Mouse (Mus musculus) forebrain, embryonic 15.5 days (tissue): ENCODE measurements around the gene Mrpl40. TPM values are rescaled to one million over a fixed set of nuclear protein-coding genes. Genes with fewer than 3 reads are reported as not detected.
"Not testable (repeated sequence)": the region's sequence is repeated elsewhere in the genome, so short reads cannot be mapped to it uniquely, and the experiment has no call there.

Experiments used
- ATAC-seq: fragments of 200-750 bp; cut with Nextera tagmentation; replicated peaks from 2 replicates; pipeline ENCODE4 v1.8.0; 2017; ENCODE audit warnings: mild to moderate bottlenecking, moderate TSS enrichment, moderate library complexity
- H3K27ac ChIP-seq: fragments of 300-500 bp; sonication (generic); replicated peaks from 2 replicates; pipeline ENCODE4 v1.5.1; 2015; ENCODE audit warnings: mild to moderate bottlenecking, inconsistent platforms
- H3K27me3 ChIP-seq: fragments of 300-500 bp; sonication (generic); 2 replicates; pipeline ENCODE4 v1.6.1; 2015; ENCODE audit warnings: inconsistent platforms
- H3K36me3 ChIP-seq: fragments of 300-500 bp; sonication (generic); 2 replicates; pipeline ENCODE4 v1.6.1; 2015; ENCODE audit warnings: mild to moderate bottlenecking, inconsistent platforms
- H3K4me1 ChIP-seq: fragments of 300-500 bp; sonication (generic); 2 replicates; pipeline ENCODE4 v1.6.1; 2015; ENCODE audit warnings: inconsistent platforms
- H3K4me2 ChIP-seq: fragments of 300-500 bp; sonication (generic); replicated peaks from 2 replicates; pipeline ENCODE4 v1.6.1; 2015; ENCODE audit warnings: mild to moderate bottlenecking, inconsistent platforms
- H3K4me3 ChIP-seq: fragments of 300-500 bp; sonication (generic); 2 replicates; pipeline ENCODE4 v1.5.1; 2015; ENCODE audit warnings: mild to moderate bottlenecking, inconsistent platforms
- H3K9ac ChIP-seq: fragments of 300-500 bp; sonication (generic); replicated peaks from 2 replicates; pipeline ENCODE4 v1.6.1; 2015; ENCODE audit warnings: mild to moderate bottlenecking, inconsistent platforms
- H3K9me3 ChIP-seq: fragments of 300-500 bp; sonication (generic); 2 replicates; pipeline ENCODE4 v1.6.1; 2016; ENCODE audit warnings: inconsistent platforms
- WGBS: fragments of 180-500 bp; shearing (Covaris S2); methylation state at CpG from one replicate; pipeline ENCODE4 v1.1.7; 2015; ENCODE audit warnings: mixed read lengths; 5-methylcytosine and 5-hydroxymethylcytosine counted together
- polyA plus RNA-seq: library from polyadenylated mRNA; unstranded; fragments of >200 nt; fragmentation: Nextera tagmentation; extraction: Ambion mirVana; gene quantifications from 2 replicates; pipeline ENCODE4 v1.2.1, GENCODE M21; 2015

Mrpl40 gene
- polyA plus RNA-seq, 1 experiment from 2014 or later, result 62.9 TPM

DNA sequence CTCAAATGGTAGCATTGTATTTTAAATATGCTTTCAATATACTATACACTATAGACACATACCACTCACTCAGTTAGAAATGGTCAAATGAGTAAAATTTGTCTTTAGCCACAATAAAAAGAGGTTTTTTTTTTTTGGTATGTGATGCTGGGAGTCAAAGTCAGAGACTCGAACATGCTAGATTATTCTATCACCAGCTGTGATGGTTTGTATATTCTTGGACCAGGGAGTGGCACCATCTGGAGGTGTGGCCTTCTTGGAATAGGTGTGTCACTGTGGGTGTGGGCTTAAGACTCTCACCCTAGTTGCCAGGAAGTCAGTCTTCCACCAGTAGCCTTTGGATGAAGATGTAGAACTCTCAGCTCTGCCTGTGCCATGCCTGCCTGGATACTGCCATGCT is 6.2 kb downstream of the Mrpl40 start:
- H3K27me3 ChIP-seq, H3K4me1 ChIP-seq, H3K4me2 ChIP-seq, H3K9ac ChIP-seq, H3K9me3 ChIP-seq, H3K4me3 ChIP-seq, ATAC-seq, H3K27ac ChIP-seq: not testable (repeated sequence)
- WGBS, result 95% methylated on average over 1 of the region's 1 CpGs
- H3K36me3 ChIP-seq, result peaks cover 36% of the 10 kb centered on the region

- Histone ChIP-seq H3K4me3 (no peak overlapping the region), H3K4me1 (no peaks in the 10 kb centered on the region), H3K9me3 (no peaks in the 10 kb centered on the region), H3K36me3 (no peaks in the 10 kb centered on the region), H3K4me2 (no peak overlapping the region), H3K9ac (no peak overlapping the region), H3K27me3 (no peaks in the 10 kb centered on the region), H3K27ac (no peak overlapping the region)
- no peak for ATAC-seq
- WGBS, result 66% methylated on average over 1 of the region's 1 CpGs
These were observed 16.5 kb downstream of the Mrpl40 start for GRCm38 (mm10) chr16:18860186-18860585.

- H3K27ac ChIP-seq, result no peak overlapping the region
- H3K27me3 ChIP-seq, result no peaks in the 10 kb centered on the region
- H3K9me3 ChIP-seq, result no peaks in the 10 kb centered on the region
- no peak overlapping the region for H3K4me3 ChIP-seq
- H3K4me2 ChIP-seq, result no peak overlapping the region
- ATAC-seq, result no peak
- no peaks in the 10 kb centered on the region for H3K4me1 ChIP-seq
- H3K36me3 ChIP-seq, result no peaks in the 10 kb centered on the region
- no peak overlapping the region for H3K9ac ChIP-seq
These were observed 18.1 kb downstream of the Mrpl40 start for GRCm38 (mm10) chr16:18858551-18858950.

- not testable (repeated sequence) for H3K4me3 ChIP-seq, H3K9ac ChIP-seq, H3K27ac ChIP-seq, H3K36me3 ChIP-seq, H3K4me1 ChIP-seq, H3K27me3 ChIP-seq, H3K4me2 ChIP-seq, H3K9me3 ChIP-seq, ATAC-seq
- 85% methylated on average over 16 of the region's 17 CpGs for WGBS
These were observed 27.0 kb downstream of the Mrpl40 start for GRCm38 (mm10) chr16:18849521-18850190.

DNA sequence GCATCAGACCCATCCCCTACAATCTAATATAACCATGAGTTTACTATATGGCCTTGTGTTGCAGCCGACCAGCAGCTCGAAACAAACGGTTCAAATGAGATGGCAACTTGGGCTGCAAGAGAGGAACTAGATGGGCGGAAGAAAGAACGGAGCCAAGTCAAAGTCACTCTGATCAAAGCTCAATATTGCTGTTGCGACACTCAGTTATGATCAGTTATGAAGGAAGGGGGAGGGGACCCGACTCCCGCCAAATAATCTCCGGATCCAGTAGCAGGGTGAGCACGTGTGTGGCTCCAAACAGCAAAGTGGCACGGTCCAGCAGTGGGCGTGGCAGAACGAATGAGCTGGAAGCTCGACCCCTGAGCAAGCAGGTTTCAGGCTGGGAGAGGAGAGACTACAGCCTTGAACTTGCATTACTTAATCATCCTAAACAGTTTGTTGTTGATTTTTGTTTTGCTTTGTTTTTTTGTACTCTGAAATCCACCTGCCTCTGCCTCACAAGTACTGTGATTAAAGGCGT is 30.3 kb downstream of the Mrpl40 start:
- Histone ChIP-seq H3K4me3 (no peak overlapping the region), H3K4me1 (no peaks in the 10 kb centered on the region), H3K27me3 (no peaks in the 10 kb centered on the region), H3K4me2 (no peak overlapping the region), H3K9ac (no peak overlapping the region), H3K9me3 (no peaks in the 10 kb centered on the region), H3K36me3 (0 out of 2 replicates have a peak, but pooled peaks cover 1% of the 10 kb centered on the region), H3K27ac (no peak overlapping the region)
- 92% methylated on average over 15 of the region's 15 CpGs for WGBS
- ATAC-seq, result no peak

GRCm38 (mm10) chr16:18838346-18838745 is 38.3 kb downstream of the Mrpl40 start:
- Histone ChIP-seq H3K4me3 (no peak overlapping the region), H3K9ac (no peak overlapping the region), H3K27me3 (no peaks in the 10 kb centered on the region), H3K4me1 (peaks cover 9% of the 10 kb centered on the region), H3K27ac (no peak overlapping the region), H3K4me2 (no peak overlapping the region), H3K9me3 (no peaks in the 10 kb centered on the region), H3K36me3 (peaks cover 17% of the 10 kb centered on the region)
- 81% methylated on average over 4 of the region's 4 CpGs for WGBS
- ATAC-seq, result no peak

- peak within 1 kb of the TSS; percentile 99 for H3K4me3 ChIP-seq
- ATAC-seq, result peak; percentile 97
- H3K4me1 ChIP-seq, result peaks cover 9% of the 10 kb centered on the region
- H3K9me3 ChIP-seq, result no peaks in the 10 kb centered on the region
- H3K27ac ChIP-seq, result peak within 1 kb of the TSS; percentile 12; the same call in 1 of the 2 replicates
- no peaks in the 10 kb centered on the region for H3K27me3 ChIP-seq
- H3K4me2 ChIP-seq, result peak within 1 kb of the TSS; percentile 61
- peak within 1 kb of the TSS; percentile 91 for H3K9ac ChIP-seq
- WGBS, result under 1% methylated on average over 46 of the region's 46 CpGs
- peaks cover 27% of the 10 kb centered on the region for H3K36me3 ChIP-seq
These were observed 40.0 kb downstream of the Mrpl40 start, which contains the start of the genes 2510002D24Rik and Gm28539 for GRCm38 (mm10) chr16:18836468-18837208. 2510002D24Rik (plus strand) TSS chr16:18836578. Gm28539 (plus strand) TSS chr16:18836584.

DNA sequence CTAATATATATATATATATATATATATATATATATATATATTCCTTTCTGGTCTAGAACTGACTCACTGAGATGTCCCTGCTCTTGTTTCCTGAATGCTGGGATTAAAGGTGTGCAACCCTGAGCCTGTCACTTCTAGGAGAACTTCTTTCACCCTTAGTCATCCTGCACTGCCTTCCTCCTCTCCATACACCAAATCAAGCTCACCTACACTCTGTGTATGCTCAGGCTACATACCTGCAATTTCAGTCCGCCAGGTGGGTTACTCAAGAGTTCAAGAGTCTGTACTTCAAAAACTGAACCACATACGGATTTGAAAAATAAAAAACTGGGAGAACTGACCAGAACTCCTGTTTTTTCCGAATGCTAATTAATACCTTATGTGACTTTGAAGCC is 40.6 kb downstream of the Mrpl40 start:
- peak; percentile 59 for ATAC-seq
- Histone ChIP-seq H3K4me3 (peak overlapping the region; percentile 99), H3K27ac (no peak overlapping the region), H3K9ac (peak overlapping the region; percentile 91; the same call in 1 of the 2 replicates), H3K4me2 (peak overlapping the region; percentile 61), H3K4me1 (peaks cover 9% of the 10 kb centered on the region), H3K9me3 (no peaks in the 10 kb centered on the region), H3K36me3 (peaks cover 29% of the 10 kb centered on the region), H3K27me3 (no peaks in the 10 kb centered on the region)
- 31% methylated on average over 3 of the region's 3 CpGs for WGBS

- H3K9me3 ChIP-seq, result no peaks in the 10 kb centered on the region
- no peak overlapping the region for H3K27ac ChIP-seq
- H3K4me1 ChIP-seq, result peaks cover 9% of the 10 kb centered on the region
- no peak overlapping the region for H3K9ac ChIP-seq
- no peak overlapping the region for H3K4me3 ChIP-seq
- ATAC-seq, result no peak
- H3K27me3 ChIP-seq, result no peaks in the 10 kb centered on the region
- no peak overlapping the region for H3K4me2 ChIP-seq
- WGBS, result 71% methylated on average over 2 of the region's 2 CpGs
- H3K36me3 ChIP-seq, result peaks cover 54% of the 10 kb centered on the region
These were observed 43.2 kb downstream of the Mrpl40 start for GRCm38 (mm10) chr16:18833486-18833885.

GRCm38 (mm10) chr16:18829102-18829501 is 47.6 kb downstream of the Mrpl40 start:
- Histone ChIP-seq H3K9ac (no peak overlapping the region), H3K36me3 (peaks cover 88% of the 10 kb centered on the region), H3K4me3 (no peak overlapping the region), H3K4me1 (no peaks in the 10 kb centered on the region), H3K27me3 (no peaks in the 10 kb centered on the region), H3K4me2 (no peak overlapping the region), H3K9me3 (no peaks in the 10 kb centered on the region), H3K27ac (no peak overlapping the region)
- 93% methylated on average over 6 of the region's 6 CpGs for WGBS
- ATAC-seq, result no peak

DNA sequence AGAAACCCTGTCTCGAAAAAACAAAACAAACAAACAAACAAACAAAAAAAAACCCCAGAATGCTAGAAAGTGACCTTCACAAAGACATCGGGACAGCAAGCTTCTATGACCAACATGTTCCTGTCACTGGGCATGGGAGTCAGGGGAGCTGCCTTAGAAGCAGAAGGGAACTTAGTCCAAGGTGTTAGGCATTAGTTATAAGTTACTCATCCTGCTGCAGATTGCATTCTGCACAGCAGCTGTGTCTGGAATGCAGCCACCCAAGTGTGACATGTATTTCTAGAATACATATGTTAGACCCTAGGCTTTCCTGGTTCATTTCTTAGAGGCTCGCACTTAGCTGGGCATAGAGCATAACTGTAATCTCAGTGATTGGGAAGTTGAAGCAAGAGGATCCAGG is 48.0 kb downstream of the Mrpl40 start:
- Histone ChIP-seq H3K4me2 (no peak overlapping the region), H3K9me3 (no peaks in the 10 kb centered on the region), H3K27ac (no peak overlapping the region), H3K9ac (no peak overlapping the region), H3K36me3 (peaks cover 87% of the 10 kb centered on the region), H3K4me3 (no peak overlapping the region), H3K27me3 (no peaks in the 10 kb centered on the region), H3K4me1 (no peaks in the 10 kb centered on the region)
- 96% methylated on average over 3 of the region's 3 CpGs for WGBS
- ATAC-seq, result no peak

DNA sequence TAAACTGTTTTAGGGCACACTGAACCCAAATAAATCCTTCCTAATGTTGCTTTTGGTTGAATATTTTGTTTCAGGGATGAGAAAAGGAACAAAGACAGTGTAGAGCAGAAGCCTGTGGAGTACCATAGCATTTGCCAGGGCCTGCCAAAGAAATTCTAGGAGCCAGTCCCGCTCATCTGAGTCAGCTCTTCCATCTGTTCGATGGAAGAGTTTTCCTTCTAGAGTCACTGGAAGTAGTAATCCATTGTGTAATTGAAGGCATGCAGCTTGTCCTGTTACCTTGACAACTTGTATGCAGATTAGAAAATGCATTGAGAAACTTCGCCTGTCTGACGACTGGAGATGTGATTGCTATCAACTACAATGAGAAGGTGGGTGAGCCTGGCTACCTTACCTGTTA is 53.7 kb downstream of the Mrpl40 start:
- H3K27me3 ChIP-seq, result no peaks in the 10 kb centered on the region
- H3K36me3 ChIP-seq, result peaks cover 97% of the 10 kb centered on the region
- no peak overlapping the region for H3K27ac ChIP-seq
- no peaks in the 10 kb centered on the region for H3K4me1 ChIP-seq
- H3K4me2 ChIP-seq, result no peak overlapping the region
- H3K9me3 ChIP-seq, result no peaks in the 10 kb centered on the region
- no peak overlapping the region for H3K4me3 ChIP-seq
- no peak for ATAC-seq
- WGBS, result 68% methylated on average over 4 of the region's 4 CpGs
- H3K9ac ChIP-seq, result no peak overlapping the region
